Mouse (Mus musculus): ENCODE results near the gene Olfr196. TPM values are rescaled to one million over a fixed set of nuclear protein-coding genes. Genes with fewer than 3 reads are reported as not detected.
"Not testable (repeated sequence)": the region's sequence is repeated elsewhere in the genome, so short reads cannot be mapped to it uniquely, and the experiment has no call there.

Olfr196 gene
- total RNA-seq (2021), result not detected
- long read RNA-seq, experiment 1, result 0 reads
- long read RNA-seq, experiment 2, result 0 reads

GRCm38 (mm10) chr16:59170354-59170753 lies at the start of gene Olfr196:
Gene Olfr196, minus strand, starts transcription at chr16:59170454.
- DNase-seq (ENCODE audit: low spot score in 2 of 2), result no peak

- not testable (repeated sequence) for DNase-seq (ENCODE audit: low spot score in 2 of 2)
Observed at GRCm38 (mm10) chr16:59219667-59220066, 49.4 kb upstream of the Olfr196 start, which contains the start of gene Olfr199. Gene Olfr199, minus strand, starts transcription at chr16:59219767.

- not testable (repeated sequence) for DNase-seq (ENCODE audit: low spot score in 2 of 2)
Observed at GRCm38 (mm10) chr16:59217861-59218260, 47.6 kb upstream of the Olfr196 start.

- DNase-seq (ENCODE audit: low spot score in 2 of 2), result not testable (repeated sequence)
Observed at GRCm38 (mm10) chr16:59203433-59203832, 33.2 kb upstream of the Olfr196 start, which contains the start of gene Olfr198. Gene Olfr198, minus strand, starts transcription at chr16:59203533.

- DNase-seq (ENCODE audit: low spot score in 2 of 2), result no peak
Observed at GRCm38 (mm10) chr16:59151996-59152395, 18.3 kb downstream of the Olfr196 start.

DNA sequence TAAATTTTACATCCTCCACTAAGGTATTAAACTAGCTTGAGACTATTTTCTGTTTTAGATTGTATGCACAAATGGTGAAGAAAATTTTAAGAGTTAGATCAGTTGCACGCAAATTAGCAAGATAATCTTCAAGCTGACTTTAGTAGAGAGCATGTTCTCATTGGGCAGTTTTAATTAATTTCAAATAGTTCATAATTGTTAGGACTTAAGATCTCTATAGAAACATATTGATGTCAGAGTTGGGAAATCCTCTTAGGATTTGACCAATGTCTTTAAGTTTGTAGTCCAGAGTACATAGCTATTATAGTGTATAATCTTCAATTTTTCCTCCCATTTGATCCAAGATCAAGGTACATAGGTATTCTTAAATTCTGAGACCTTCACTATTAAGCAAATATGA lies 23.5 kb downstream of the Olfr196 start, which contains the start of gene Olfr195:
Gene Olfr195, plus strand, starts transcription at position 301 of the 400 bp plus-strand sequence.
- no peak for DNase-seq (ENCODE audit: low spot score in 2 of 2)

- no peak for DNase-seq (ENCODE audit: low spot score in 2 of 2)
Observed at GRCm38 (mm10) chr16:59141105-59141504, 29.1 kb downstream of the Olfr196 start.

DNA sequence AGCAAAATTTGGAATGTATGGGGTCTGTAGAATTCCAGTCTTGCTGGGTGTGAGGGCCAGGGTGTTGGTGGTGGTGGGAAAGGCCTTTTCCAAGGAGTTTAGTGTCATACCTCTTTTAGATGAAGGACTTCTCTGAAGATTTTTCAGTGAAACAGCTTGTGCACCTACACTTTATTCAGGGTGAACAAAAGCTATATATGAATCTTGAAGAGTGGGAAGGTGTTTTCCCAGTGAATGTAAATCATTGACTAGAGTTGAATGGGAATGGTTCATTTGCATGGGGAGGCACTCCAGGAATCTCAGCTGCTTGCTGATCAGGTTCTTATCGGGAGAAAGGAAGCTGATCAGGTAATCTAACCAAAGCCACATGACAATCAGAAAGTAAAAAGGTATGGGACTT lies 39.5 kb downstream of the Olfr196 start:
- DNase-seq (ENCODE audit: low spot score in 2 of 2), result no peak

DNA sequence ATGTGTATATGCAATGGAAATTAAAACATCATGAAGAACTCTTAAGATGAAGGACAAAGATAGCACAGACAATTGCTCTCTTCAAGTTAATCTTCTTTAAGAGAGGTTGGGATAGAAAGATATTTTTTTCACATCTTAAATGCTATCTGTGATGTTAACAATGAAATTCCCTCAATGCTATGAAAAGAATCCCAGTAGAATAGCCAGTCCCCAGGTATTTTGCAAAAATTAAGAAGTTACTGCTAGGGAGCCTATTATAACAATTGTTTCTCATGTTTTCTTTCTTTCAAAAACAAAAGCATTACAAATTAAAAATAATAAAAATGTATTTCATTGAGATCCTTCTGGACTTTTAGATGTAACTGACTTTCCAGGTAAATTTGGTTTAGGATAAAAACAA lies 49.3 kb downstream of the Olfr196 start, which contains the start of gene Olfr194:
Gene Olfr194, minus strand, starts transcription at position 101 of the 400 bp plus-strand sequence.
- DNase-seq (ENCODE audit: low spot score in 2 of 2), result no peak

Other genes with a start within 250 kb of the Olfr196 start
- gene Olfr181, start 241.7 kb downstream of the Olfr196 start, total RNA-seq (2021), result not detected
- gene Olfr180, start 241.1 kb downstream of the Olfr196 start, total RNA-seq (2021), result not detected
- gene Olfr183, start 175.1 kb downstream of the Olfr196 start, total RNA-seq (2021), result not detected
- gene Olfr186, start 140.2 kb downstream of the Olfr196 start, total RNA-seq (2021), result not detected
- not detected for gene Olfr187, start 130.7 kb downstream of the Olfr196 start, total RNA-seq (2021)
- gene Olfr190, start 92.4 kb downstream of the Olfr196 start, total RNA-seq (2021), result not detected
- gene Olfr191, start 80.6 kb downstream of the Olfr196 start, total RNA-seq (2021), result not detected
- gene Olfr193, start 58.6 kb downstream of the Olfr196 start, total RNA-seq (2021), result not detected
- gene Olfr194, start 49.4 kb downstream of the Olfr196 start, total RNA-seq (2021), result not detected
- gene Olfr195, start 23.4 kb downstream of the Olfr196 start, total RNA-seq (2021), result not detected
- not detected for gene Olfr198, start 33.1 kb upstream of the Olfr196 start, total RNA-seq (2021)
- not detected for gene Olfr199, start 49.3 kb upstream of the Olfr196 start, total RNA-seq (2021)
- not detected for gene Olfr201, start 102.2 kb upstream of the Olfr196 start, total RNA-seq (2021)
- gene Olfr202, start 116.3 kb upstream of the Olfr196 start, total RNA-seq (2021), result not detected
- gene Olfr203, start 128.4 kb upstream of the Olfr196 start, total RNA-seq (2021), result not detected
- not detected for gene Olfr204, start 147.8 kb upstream of the Olfr196 start, total RNA-seq (2021)
- gene Olfr205, start 160.7 kb upstream of the Olfr196 start, total RNA-seq (2021), result not detected
- gene Olfr206, start 178.8 kb upstream of the Olfr196 start, total RNA-seq (2021), result not detected
- not detected for gene Olfr209, start 193.5 kb upstream of the Olfr196 start, total RNA-seq (2021)
- gene Gabrr3, start 236.9 kb upstream of the Olfr196 start, total RNA-seq (2021), result not detected